Mouse (Mus musculus) cerebellum, adult 2 months (tissue): ENCODE measurements around the gene Zfp14. TPM values are rescaled to one million over a fixed set of nuclear protein-coding genes. Genes with fewer than 3 reads are reported as not detected.

Experiments
- DNase-seq, 2 experiments: peaks; one replicate each; pipeline ENCODE4 v3.0.0; 2021
- H3K27ac ChIP-seq: fragments of 200-500 bp; 2 replicates; pipeline ENCODE4 v1.5.1; 2012; ENCODE audit warnings: low read length, control low read depth, inconsistent platforms; ENCODE audit not compliant: insufficient read depth
- H3K27me3 ChIP-seq: fragments of 200-500 bp; 2 replicates; pipeline ENCODE4 v1.6.1; 2012; ENCODE audit warnings: inconsistent platforms, mild to moderate bottlenecking, low read length, moderate library complexity; ENCODE audit not compliant: control insufficient read depth, insufficient read depth
- H3K4me1 ChIP-seq: fragments of 200-500 bp; 2 replicates; pipeline ENCODE4 v1.6.1; 2011; ENCODE audit warnings: low read length; ENCODE audit not compliant: control insufficient read depth, insufficient read depth
- H3K4me3 ChIP-seq: fragments of 200-500 bp; replicated peaks from 2 replicates; pipeline ENCODE3; 2011; ENCODE audit warnings: mild to moderate bottlenecking, low read depth, low read length, control low read depth; ENCODE audit not compliant: insufficient read depth
- CTCF ChIP-seq: fragments of 200-500 bp; IDR thresholded peaks from 2 replicates; pipeline ENCODE4 v1.5.1; 2011; ENCODE audit warnings: low read depth, mild to moderate bottlenecking, control low read depth, low read length, moderate library complexity, borderline replicate concordance; ENCODE audit not compliant: insufficient read depth
- POLR2A ChIP-seq: fragments of 200-500 bp; IDR thresholded peaks from 2 replicates; pipeline ENCODE4 v1.6.1; 2011; ENCODE audit warnings: low read length, control low read depth, borderline replicate concordance; ENCODE audit not compliant: insufficient read depth
- WGBS: fragments of 180-500 bp; shearing (Covaris S2); methylation state at CpG from one replicate; pipeline ENCODE4 v1.1.7; 2018; 5-methylcytosine and 5-hydroxymethylcytosine counted together
- polyA plus RNA-seq: library from polyadenylated mRNA; depleted of rRNA; stranded (reverse); fragments of >200 nt; gene quantifications from 2 replicates; pipeline ENCODE4 v1.2.3, GENCODE M21; 2012

Zfp14 gene
- polyA plus RNA-seq, 1 experiment, result 18.3 TPM

DNA sequence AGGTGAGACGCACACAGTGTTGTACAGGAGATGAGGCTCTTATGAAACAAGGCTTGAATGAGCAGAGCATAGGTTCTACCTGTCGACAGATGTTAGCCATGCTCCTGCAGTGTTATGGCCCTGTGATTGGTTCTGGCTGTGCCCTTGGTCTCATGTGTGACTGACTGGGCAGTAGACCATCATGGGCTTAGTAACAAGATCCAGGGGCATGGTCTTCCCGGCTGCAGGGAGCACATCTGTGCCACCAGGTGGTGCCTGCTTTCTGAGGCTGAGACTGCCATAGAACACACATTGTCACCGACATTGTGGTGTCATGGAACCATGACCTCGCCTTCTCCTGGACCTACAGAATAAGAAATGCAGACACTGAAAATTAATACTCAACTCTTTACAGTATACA lies 25.8 kb downstream of the Zfp14 start:
- TF ChIP-seq POLR2A, result no peak
- TF ChIP-seq CTCF, result no peak
- H3K27me3 ChIP-seq, result no peaks in the 10 kb centered on the region
- no peak overlapping the region for H3K4me3 ChIP-seq
- WGBS, result 61% methylated on average over 5 of the region's 5 CpGs
- DNase-seq, result no peak
- no peak overlapping the region for H3K27ac ChIP-seq
- no peaks in the 10 kb centered on the region for H3K4me1 ChIP-seq

DNA sequence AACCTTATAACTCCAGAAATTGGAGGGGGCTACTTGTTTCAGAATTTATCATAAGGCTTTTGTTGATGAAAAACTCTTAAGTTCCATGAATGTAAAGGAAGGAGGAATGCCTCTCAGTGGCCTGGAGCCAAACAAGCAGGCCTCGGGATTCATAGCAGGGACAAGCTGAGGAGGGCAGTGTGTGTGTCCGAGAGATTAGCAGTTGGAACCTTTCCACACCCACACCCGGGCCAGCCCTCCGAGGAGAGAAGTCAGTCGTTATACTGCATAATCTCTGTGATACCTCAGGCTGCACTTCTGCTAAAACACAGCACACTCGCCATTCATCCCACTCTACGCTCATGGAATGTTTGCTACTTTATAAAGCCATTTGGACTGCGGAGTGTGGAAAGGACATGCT lies 27.4 kb downstream of the Zfp14 start:
- Histone ChIP-seq H3K4me3 (no peak overlapping the region), H3K27me3 (no peaks in the 10 kb centered on the region), H3K4me1 (no peaks in the 10 kb centered on the region), H3K27ac (no peak overlapping the region)
- no peak for DNase-seq
- TF ChIP-seq CTCF (no peak), POLR2A (no peak)
- 53% methylated on average over 8 of the region's 8 CpGs for WGBS

DNA sequence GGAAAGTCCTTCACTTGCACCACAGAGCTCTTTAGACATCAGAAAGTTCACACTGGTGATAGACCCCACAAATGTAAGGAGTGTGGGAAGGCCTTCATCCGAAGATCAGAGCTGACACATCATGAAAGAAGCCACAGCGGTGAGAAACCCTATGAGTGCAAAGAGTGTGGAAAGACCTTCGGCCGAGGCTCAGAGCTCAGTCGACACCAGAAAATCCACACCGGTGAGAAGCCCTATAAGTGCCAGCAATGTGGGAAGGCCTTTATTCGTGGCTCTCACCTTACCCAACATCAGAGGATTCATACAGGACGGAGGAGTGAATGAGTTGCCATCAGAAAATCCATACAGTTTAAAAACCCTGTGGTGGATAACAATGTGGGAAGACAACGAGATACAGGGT lies 27.9 kb downstream of the Zfp14 start:
- H3K27ac ChIP-seq, result no peak overlapping the region
- no peak for TF ChIP-seq CTCF
- TF ChIP-seq POLR2A, result no peak
- H3K4me3 ChIP-seq, result no peak overlapping the region
- DNase-seq, result no peak
- H3K4me1 ChIP-seq, result no peaks in the 10 kb centered on the region
- WGBS, result 91% methylated on average over 9 of the region's 9 CpGs
- no peaks in the 10 kb centered on the region for H3K27me3 ChIP-seq

DNA sequence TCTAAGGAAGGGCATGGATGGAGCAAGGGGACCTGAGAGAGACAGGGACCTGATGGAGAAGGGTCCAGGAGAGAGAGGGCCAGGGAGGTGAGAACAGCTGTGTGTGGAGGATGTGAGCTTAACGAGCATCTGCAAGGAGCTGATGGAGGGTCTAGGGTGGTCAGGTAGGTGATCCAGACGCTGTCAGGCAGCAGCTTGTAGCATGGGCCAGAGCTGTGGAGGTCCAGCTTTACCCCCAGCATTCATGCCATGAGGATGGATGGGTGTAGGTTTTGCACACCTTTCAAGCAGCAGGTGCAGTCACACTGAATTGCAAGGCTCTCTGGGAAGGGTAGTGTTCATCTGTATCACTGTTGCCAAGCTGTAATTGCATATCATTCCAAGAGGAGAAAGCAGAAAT lies 31.6 kb downstream of the Zfp14 start:
- WGBS, result 84% methylated on average over 2 of the region's 2 CpGs
- TF ChIP-seq CTCF (no peak), POLR2A (no peak)
- Histone ChIP-seq H3K4me3 (no peak overlapping the region), H3K27me3 (no peaks in the 10 kb centered on the region), H3K4me1 (no peaks in the 10 kb centered on the region), H3K27ac (no peak overlapping the region)
- no peak for DNase-seq

DNA sequence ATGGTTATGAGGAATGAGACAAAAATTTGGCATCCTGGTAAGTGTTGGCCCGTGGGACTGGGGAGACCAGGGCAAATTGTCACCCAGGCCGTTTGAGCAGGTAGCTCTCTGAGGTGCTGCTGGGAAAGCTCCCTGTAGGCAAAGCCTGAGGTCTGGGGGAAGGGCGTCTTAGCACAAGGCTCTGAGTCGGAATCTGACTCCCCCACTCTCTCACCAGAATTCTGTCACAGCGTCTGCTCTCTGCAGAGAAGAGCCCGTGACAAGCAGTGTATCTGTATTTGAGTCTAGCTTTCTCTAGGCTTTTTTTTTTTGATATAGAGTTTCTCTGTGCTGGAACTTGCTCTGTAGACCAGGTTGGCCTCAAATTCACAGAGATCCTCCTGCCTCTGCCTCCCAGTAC lies 34.0 kb downstream of the Zfp14 start:
- Histone ChIP-seq H3K27me3 (no peaks in the 10 kb centered on the region), H3K27ac (no peak overlapping the region), H3K4me3 (no peak overlapping the region), H3K4me1 (no peaks in the 10 kb centered on the region)
- no peak for TF ChIP-seq CTCF
- no peak for TF ChIP-seq POLR2A
- DNase-seq, result no peak
- WGBS, result 90% methylated on average over 6 of the region's 6 CpGs

DNA sequence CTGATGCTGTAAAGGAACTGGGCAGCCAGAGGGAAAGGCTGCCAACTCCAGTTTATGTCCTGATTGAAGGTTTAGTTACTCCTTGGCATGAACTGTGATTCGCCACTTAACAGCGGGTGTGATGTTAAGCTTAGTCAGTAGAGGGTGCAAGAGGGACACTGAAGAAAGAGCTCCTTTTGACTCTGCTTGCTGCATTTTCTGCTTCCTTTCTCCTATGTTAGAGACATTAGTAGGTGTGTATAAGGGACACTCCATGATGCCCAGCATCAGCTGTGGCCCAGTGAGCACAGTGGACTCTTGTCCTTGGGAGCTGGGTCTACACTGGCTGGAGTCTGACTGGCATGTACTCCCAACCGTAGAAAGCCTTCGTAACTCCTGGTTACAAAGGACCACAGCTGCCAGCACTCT lies 38.2 kb downstream of the Zfp14 start:
- DNase-seq, result peak; percentile 50 to 60
- H3K27me3 ChIP-seq, result no peaks in the 10 kb centered on the region
- TF ChIP-seq CTCF, result peak; percentile 63; the same call in 1 of the 2 replicates
- no peak for TF ChIP-seq POLR2A
- 44% methylated on average over 4 of the region's 4 CpGs for WGBS
- H3K4me1 ChIP-seq, result peaks cover 6% of the 10 kb centered on the region
- H3K27ac ChIP-seq, result no peak overlapping the region
- no peak overlapping the region for H3K4me3 ChIP-seq

DNA sequence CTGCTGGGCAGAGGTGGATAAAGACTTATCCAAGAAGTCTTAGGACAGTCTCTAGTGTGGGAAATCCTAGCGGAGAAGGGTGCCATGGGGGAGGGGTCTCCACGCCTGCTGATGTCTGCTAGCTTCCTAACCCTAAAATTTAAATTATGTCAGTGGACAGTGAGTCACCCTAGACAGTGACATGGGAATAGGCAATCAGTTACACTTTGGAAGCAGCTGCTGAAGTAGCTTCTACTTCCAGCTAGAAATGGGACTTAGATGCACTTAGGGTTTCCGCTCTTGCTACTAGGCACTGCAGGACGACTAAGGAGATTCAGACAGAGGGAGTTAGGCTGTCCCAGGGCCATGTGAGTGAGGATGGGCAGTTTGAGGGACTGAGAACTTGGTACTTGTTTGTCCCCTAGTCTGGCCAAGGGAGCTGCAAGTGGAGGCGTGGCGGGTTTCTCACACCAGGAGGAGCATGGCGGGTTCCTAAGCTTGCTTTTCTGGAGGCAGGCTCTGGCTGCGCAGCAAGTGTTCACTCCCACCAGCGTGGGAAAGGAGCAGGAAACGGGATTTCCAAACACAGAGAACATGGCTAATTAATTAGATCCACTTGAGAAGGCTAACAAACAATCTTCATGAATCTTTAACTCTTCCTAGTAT lies 40.5 kb downstream of the Zfp14 start:
- TF ChIP-seq CTCF (no peak), POLR2A (no peak)
- Histone ChIP-seq H3K27ac (no peak overlapping the region), H3K4me3 (no peak overlapping the region), H3K4me1 (peaks cover 6% of the 10 kb centered on the region), H3K27me3 (no peaks in the 10 kb centered on the region)
- 76% methylated on average over 10 of the region's 10 CpGs for WGBS
- DNase-seq, result no peak

DNA sequence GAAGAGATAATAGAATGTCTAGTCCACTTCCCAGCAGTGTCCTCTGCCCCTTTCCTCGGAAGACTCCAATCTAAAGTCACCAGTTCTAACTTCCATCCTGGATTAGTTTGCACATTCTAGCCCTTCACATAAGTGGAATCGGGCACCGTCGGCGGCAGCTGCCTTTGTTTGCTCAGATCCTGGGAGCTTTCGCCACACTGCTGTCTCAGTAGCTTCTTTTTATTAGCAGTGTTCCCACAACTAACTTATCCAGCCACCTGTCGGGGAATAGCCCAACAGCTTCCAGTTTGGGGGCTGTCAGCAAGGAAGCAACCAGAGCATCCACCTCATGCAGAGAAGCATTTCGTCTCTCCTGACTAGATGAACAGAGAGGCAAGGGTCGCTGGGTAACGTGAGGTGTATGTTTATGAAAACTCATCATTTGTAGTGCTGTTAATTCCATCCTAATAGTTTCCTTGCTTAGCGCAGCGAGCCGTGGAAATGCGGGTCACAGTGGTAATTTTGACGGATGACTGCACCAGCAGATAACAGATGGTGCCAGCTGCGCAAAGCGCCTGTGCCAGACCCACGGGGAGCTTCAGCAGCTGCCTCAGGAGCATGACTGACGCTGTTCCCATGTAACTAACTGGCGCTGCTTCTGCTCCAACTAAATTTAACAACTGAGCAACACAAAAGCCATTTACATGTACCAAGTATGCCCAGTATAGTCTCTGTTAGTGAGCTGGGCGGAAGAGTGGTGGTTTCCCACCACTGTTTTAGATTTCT lies 41.7 kb downstream of the Zfp14 start:
- peaks cover 6% of the 10 kb centered on the region for H3K4me1 ChIP-seq
- no peak overlapping the region for H3K27ac ChIP-seq
- no peak overlapping the region for H3K4me3 ChIP-seq
- H3K27me3 ChIP-seq, result no peaks in the 10 kb centered on the region
- TF ChIP-seq CTCF (no peak), POLR2A (no peak)
- WGBS, result 23% methylated on average over 21 of the region's 21 CpGs
- peak; percentile 11 to 21 for DNase-seq
